Mouse (Mus musculus) stomach, postnatal 0 days (tissue): Measurements from ENCODE around the gene Pgpep1. TPM values are rescaled to one million over a fixed set of nuclear protein-coding genes. Genes with fewer than 3 reads are reported as not detected.

ENCODE experiments used
- ATAC-seq: fragments of 200-750 bp; cut with Nextera tagmentation; 2 replicates; pipeline ENCODE4 v1.8.0; 2017; ENCODE audit not compliant: low FRiP score, low TSS enrichment
- DNase-seq: peaks from one replicate; pipeline ENCODE4 v3.0.0-alpha.2; 2016; ENCODE audit warnings: low spot score
- H3K27ac ChIP-seq: fragments of 300-500 bp; sonication (generic); replicated peaks from 2 replicates; pipeline ENCODE4 v1.5.1; 2014; ENCODE audit warnings: mild to moderate bottlenecking, control low read depth
- H3K27me3 ChIP-seq: fragments of 300-500 bp; sonication (generic); 2 replicates; pipeline ENCODE4 v1.6.1; 2014; ENCODE audit warnings: low read length; ENCODE audit not compliant: control insufficient read depth, insufficient read depth
- H3K36me3 ChIP-seq: fragments of 300-500 bp; sonication (generic); 2 replicates; pipeline ENCODE4 v1.6.1; 2014; ENCODE audit warnings: low read length, mixed read lengths; ENCODE audit not compliant: control insufficient read depth, insufficient read depth
- H3K4me1 ChIP-seq: fragments of 300-500 bp; sonication (generic); replicated peaks from 2 replicates; pipeline ENCODE4 v1.6.1; 2014; ENCODE audit warnings: antibody characterized with exemption; ENCODE audit not compliant: control insufficient read depth, insufficient read depth
- H3K4me2 ChIP-seq: fragments of 300-500 bp; sonication (generic); replicated peaks from 2 replicates; pipeline ENCODE4 v1.6.1; 2014; ENCODE audit warnings: low read depth, mild to moderate bottlenecking, control low read depth, moderate library complexity
- H3K4me3 ChIP-seq: fragments of 300-500 bp; sonication (generic); 2 replicates; pipeline ENCODE4 v1.5.1; 2014; ENCODE audit warnings: low read depth, low read length, control low read depth
- H3K9ac ChIP-seq: fragments of 300-500 bp; sonication (generic); 2 replicates; pipeline ENCODE4 v1.6.1; 2014; ENCODE audit warnings: mild to moderate bottlenecking, low read length, control low read depth, mixed read lengths
- H3K9me3 ChIP-seq: fragments of 300-500 bp; sonication (generic); 2 replicates; pipeline ENCODE4 v1.6.1; 2016; ENCODE audit warnings: low read length; ENCODE audit not compliant: control insufficient read depth
- CTCF ChIP-seq: IDR thresholded peaks from 2 replicates; pipeline ENCODE4 v1.5.1; 2016; ENCODE audit warnings: antibody characterized with exemption, low read depth, mild to moderate bottlenecking, moderate library complexity
- EP300 ChIP-seq: optimal IDR thresholded peaks from 2 replicates; pipeline ENCODE3; 2016; ENCODE audit warnings: antibody characterized with exemption
- WGBS: fragments of 180-500 bp; shearing (Covaris S2); extraction: QIAGEN DNeasy Blood & Tissue Kit; methylation state at CpG from one replicate; pipeline ENCODE4 v1.1.7; 2014; 5-methylcytosine and 5-hydroxymethylcytosine counted together
- polyA plus RNA-seq: library from polyadenylated mRNA; unstranded; fragments of >200 nt; fragmentation: Nextera tagmentation; extraction: Ambion mirVana; gene quantifications from 2 replicates; pipeline ENCODE4 v1.2.1, GENCODE M21; 2015

The Pgpep1 gene
- polyA plus RNA-seq, 1 experiment from 2014 or later, result 23.3 TPM

DNA sequence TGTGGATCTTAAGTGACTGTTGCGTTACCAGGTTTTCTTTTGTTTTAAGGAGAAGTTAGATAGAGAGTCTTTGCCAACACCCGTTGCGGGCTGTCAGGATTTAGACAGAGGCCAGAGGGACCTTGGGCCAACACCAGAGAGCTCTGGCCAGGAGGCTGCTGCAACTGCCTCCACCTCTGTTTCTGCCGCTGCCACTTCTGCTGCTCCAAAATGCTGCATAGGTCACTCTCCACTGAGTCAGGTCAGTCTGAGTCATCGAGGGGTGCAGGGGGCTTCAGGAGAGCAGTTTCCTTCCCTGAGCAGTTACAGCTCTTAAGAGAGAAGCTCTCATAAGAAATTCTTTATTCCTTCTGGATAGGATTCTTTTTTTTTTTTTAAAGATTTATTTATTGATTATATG lies 33.1 kb downstream of the Pgpep1 start:
- no peak for TF ChIP-seq EP300
- TF ChIP-seq CTCF, result no peak
- Histone ChIP-seq H3K27me3 (no peaks in the 10 kb centered on the region), H3K9me3 (no peaks in the 10 kb centered on the region), H3K27ac (no peak overlapping the region), H3K36me3 (no peaks in the 10 kb centered on the region), H3K4me3 (no peak overlapping the region), H3K9ac (no peak overlapping the region), H3K4me2 (no peak overlapping the region), H3K4me1 (peaks cover 7% of the 10 kb centered on the region; the same call in 1 of the 2 replicates)
- 79% methylated on average over 5 of the region's 5 CpGs for WGBS
- no peak for DNase-seq
- ATAC-seq, result no peak

DNA sequence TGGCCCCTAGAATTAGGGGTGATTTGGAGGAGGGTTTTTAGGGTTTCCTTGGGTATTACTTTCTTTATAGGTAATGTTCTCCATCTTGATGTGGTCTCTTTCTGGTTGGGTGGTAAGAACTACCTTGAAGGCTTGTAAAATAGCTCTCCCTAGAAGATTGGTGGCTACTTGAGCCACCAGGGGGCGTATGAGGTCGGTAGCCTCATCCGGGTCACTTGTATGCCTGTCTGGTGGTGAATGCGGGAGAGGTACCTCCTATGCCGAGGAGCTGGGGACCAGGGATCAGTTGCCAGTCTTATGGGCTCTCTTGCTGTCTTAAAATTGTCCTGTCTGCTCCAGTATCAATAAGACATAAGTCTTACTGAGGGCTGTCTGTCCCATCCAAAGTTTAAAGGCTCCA lies 35.1 kb downstream of the Pgpep1 start:
- H3K4me1 ChIP-seq, result peaks cover 4% of the 10 kb centered on the region; the same call in 1 of the 2 replicates
- WGBS, result 12% methylated on average over 5 of the region's 5 CpGs
- H3K4me2 ChIP-seq, result no peak overlapping the region
- H3K36me3 ChIP-seq, result no peaks in the 10 kb centered on the region
- no peaks in the 10 kb centered on the region for H3K27me3 ChIP-seq
- no peak overlapping the region for H3K4me3 ChIP-seq
- H3K27ac ChIP-seq, result no peak overlapping the region
- DNase-seq (peak; percentile 73), ATAC-seq (no peak)
- no peaks in the 10 kb centered on the region for H3K9me3 ChIP-seq
- H3K9ac ChIP-seq, result no peak overlapping the region
- peak; percentile 77 for TF ChIP-seq CTCF
- no peak for TF ChIP-seq EP300

DNA sequence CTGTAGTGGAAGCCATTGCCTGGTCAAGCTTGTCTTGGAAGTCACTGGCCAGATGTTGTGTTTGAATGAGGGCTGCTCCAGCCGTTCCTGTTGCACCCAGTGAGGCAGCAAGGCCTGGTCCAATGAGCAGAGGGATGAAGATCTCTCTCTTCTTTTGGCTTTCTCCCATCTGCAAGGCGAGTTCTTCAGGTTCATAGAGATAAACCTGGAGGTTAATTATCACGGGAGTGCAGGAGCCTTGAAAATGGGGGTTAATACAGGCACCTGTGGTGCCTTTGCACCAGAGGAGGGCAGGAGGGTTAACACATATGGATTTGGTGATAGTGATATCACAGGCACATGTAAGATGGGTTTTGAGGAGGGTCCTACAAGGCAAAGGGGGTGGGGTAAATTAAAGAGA lies 38.0 kb downstream of the Pgpep1 start:
- WGBS, result 43% methylated on average over 3 of the region's 3 CpGs
- TF ChIP-seq CTCF (no peak), EP300 (no peak)

GRCm38 (mm10) chr8:70618888-70619334 lies 41.3 kb downstream of the Pgpep1 start:
- ATAC-seq, result peak; percentile 85
- WGBS, result 38% methylated on average over 9 of the region's 9 CpGs
- no peak overlapping the region for H3K9ac ChIP-seq
- no peaks in the 10 kb centered on the region for H3K36me3 ChIP-seq
- no peak for TF ChIP-seq CTCF
- no peak for TF ChIP-seq EP300
- no peak overlapping the region for H3K4me3 ChIP-seq
- H3K4me1 ChIP-seq, result no peaks in the 10 kb centered on the region
- no peaks in the 10 kb centered on the region for H3K9me3 ChIP-seq
- H3K4me2 ChIP-seq, result no peak overlapping the region
- peak; percentile 79 for DNase-seq
- no peaks in the 10 kb centered on the region for H3K27me3 ChIP-seq
- H3K27ac ChIP-seq, result no peak overlapping the region

More for the DNA sequence above, 38.0 kb downstream of the Pgpep1 start:
- Histone ChIP-seq H3K4me1 (no peaks in the 10 kb centered on the region), H3K4me2 (no peak overlapping the region), H3K9me3 (no peaks in the 10 kb centered on the region), H3K36me3 (no peaks in the 10 kb centered on the region), H3K27me3 (no peaks in the 10 kb centered on the region), H3K9ac (no peak overlapping the region), H3K27ac (no peak overlapping the region), H3K4me3 (no peak overlapping the region)
- DNase-seq (no peak), ATAC-seq (no peak)

- Histone ChIP-seq H3K9ac (no peak overlapping the region), H3K27me3 (no peaks in the 10 kb centered on the region), H3K27ac (no peak overlapping the region), H3K9me3 (no peaks in the 10 kb centered on the region), H3K4me1 (no peaks in the 10 kb centered on the region), H3K36me3 (no peaks in the 10 kb centered on the region), H3K4me3 (no peak overlapping the region), H3K4me2 (no peak overlapping the region)
- 84% methylated on average over 11 of the region's 11 CpGs for WGBS
- ATAC-seq, result no peak
- DNase-seq, result no peak
- TF ChIP-seq EP300 (no peak), CTCF (no peak)
Observed at GRCm38 (mm10) chr8:70617985-70618384, 42.2 kb downstream of the Pgpep1 start.

GRCm38 (mm10) chr8:70616645-70617044 lies 43.5 kb downstream of the Pgpep1 start:
- H3K4me3 ChIP-seq, result no peak overlapping the region
- no peak for ATAC-seq

More at GRCm38 (mm10) chr8:70616645-70617044, 43.5 kb downstream of the Pgpep1 start:
- Histone ChIP-seq H3K36me3 (no peaks in the 10 kb centered on the region), H3K9ac (no peak overlapping the region), H3K4me2 (no peak overlapping the region), H3K27ac (no peak overlapping the region), H3K27me3 (no peaks in the 10 kb centered on the region), H3K4me1 (no peaks in the 10 kb centered on the region), H3K9me3 (no peaks in the 10 kb centered on the region)
- WGBS, result 56% methylated on average over 11 of the region's 11 CpGs
- TF ChIP-seq CTCF, result no peak
- TF ChIP-seq EP300, result no peak
- DNase-seq, result no peak
